ENCODE assay signal across 8 mouse cellular contexts in the genomic region with DNA sequence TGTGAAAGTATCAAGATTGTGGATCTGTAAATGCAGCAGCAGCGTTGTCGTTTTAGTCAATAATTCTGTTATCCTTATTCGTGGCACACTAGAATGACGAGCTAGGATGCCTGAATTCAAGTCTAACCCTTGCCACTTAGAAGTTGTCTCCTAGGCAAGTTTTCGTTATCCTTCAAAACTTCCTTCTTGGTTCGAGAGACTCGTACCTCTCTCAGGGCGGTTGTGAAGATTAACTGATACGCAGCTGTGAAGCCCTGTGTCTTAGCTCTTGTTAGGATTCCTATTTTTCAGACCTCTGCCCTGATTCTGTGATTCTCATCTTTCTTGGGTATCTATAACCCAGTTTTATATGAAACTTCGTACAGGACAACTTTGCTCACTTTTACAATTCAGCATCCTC. TPM values are rescaled to one million over a fixed set of nuclear protein-coding genes. Genes with fewer than 3 reads are reported as not detected.
DNase-seq lines count a peak whose midpoint lies in the region; ATAC-seq and TF ChIP-seq lines count a peak whose summit lies in the region.

No protein-coding gene starts in this region.

- H3K27ac ChIP-seq in kidney, adult 2 months (ENCODE audit: insufficient read depth, low read depth, low read length) = no peak overlapping the region; the same call in 1 of the 2 replicates
- H3K27ac ChIP-seq in brown adipose tissue, adult 24 weeks (replicated peaks; ENCODE audit: low read depth, low read length) = no peak overlapping the region
- H3K27ac ChIP-seq in hindbrain, embryonic 12.5 days = no peak overlapping the region
- no peak overlapping the region for H3K27ac ChIP-seq in midbrain, embryonic 12.5 days (replicated peaks)

- 28% methylated on average over 10 of the region's 10 CpGs for WGBS in kidney, adult 2 months
- WGBS in hindbrain, embryonic 12.5 days = 68% methylated on average over 10 of the region's 10 CpGs
- WGBS in midbrain, embryonic 12.5 days = 61% methylated on average over 10 of the region's 10 CpGs

- H3K36me3 ChIP-seq in kidney, adult 2 months (ENCODE audit: control insufficient read depth, insufficient read depth, low read length) = no peaks in the 10 kb centered on the region; the same call in 1 of the 2 replicates
- 0 out of 2 replicates have a peak, but pooled peaks cover 3% of the 10 kb centered on the region for H3K36me3 ChIP-seq in hindbrain, embryonic 12.5 days
- peaks cover 3% of the 10 kb centered on the region; the same call in 1 of the 2 replicates for H3K36me3 ChIP-seq in midbrain, embryonic 12.5 days

- TF ChIP-seq CTCF in kidney, adult 2 months (conservative IDR thresholded peaks at IDR 0.05; ENCODE audit: insufficient read depth, insufficient read length, low read depth, low read length) = no peak

- no peak for TF ChIP-seq POLR2A in kidney, adult 2 months (IDR thresholded peaks at IDR 0.05; ENCODE audit: low read depth, low read length)

- intact Hi-C loops in left cerebral cortex, postnatal 14 days (cut with DNase I) = no loop called here

- no peaks in the 10 kb centered on the region for H3K9me3 ChIP-seq in hindbrain, embryonic 12.5 days (replicated peaks)
- H3K9me3 ChIP-seq in midbrain, embryonic 12.5 days = no peaks in the 10 kb centered on the region

- peak overlapping the region; percentile 13; the same call in 1 of the 2 replicates for H3K4me3 ChIP-seq in kidney, adult 2 months (ENCODE audit: insufficient read depth, low read depth, low read length)
- H3K4me3 ChIP-seq in brown adipose tissue, adult 24 weeks (ENCODE audit: insufficient read depth, low read depth, low read length) = peak overlapping the region; percentile 95
- peak overlapping the region; percentile 84 for H3K4me3 ChIP-seq in hindbrain, embryonic 12.5 days
- peak overlapping the region; percentile 83 for H3K4me3 ChIP-seq in midbrain, embryonic 12.5 days

- peak overlapping the region; percentile 97 for H3K4me2 ChIP-seq in hindbrain, embryonic 12.5 days (replicated peaks)
- H3K4me2 ChIP-seq in midbrain, embryonic 12.5 days (replicated peaks) = peak overlapping the region; percentile 92

- ATAC-seq in hindbrain, embryonic 12.5 days (ENCODE audit: low FRiP score) = no peak
- no peak for ATAC-seq in midbrain, embryonic 12.5 days (ENCODE audit: low FRiP score, low read depth)

- DNase-seq in kidney, adult 2 months = no peak
- no peak for DNase-seq in kidney, adult 18-20 months
- DNase-seq in left cerebral cortex, postnatal 14 days (ENCODE audit: low spot score in 2 of 2) = no peak
- no peak for DNase-seq in frontal cortex, postnatal 10 days (ENCODE audit: low spot score in 2 of 2)
- DNase-seq in left cerebral cortex, adult 8-10 months (ENCODE audit: low spot score in 2 of 2) = no peak

- no peaks in the 10 kb centered on the region for H3K27me3 ChIP-seq in kidney, adult 2 months (replicated peaks; ENCODE audit: control insufficient read depth, insufficient read depth, low read length)
- H3K27me3 ChIP-seq in hindbrain, embryonic 12.5 days = no peaks in the 10 kb centered on the region
- no peaks in the 10 kb centered on the region for H3K27me3 ChIP-seq in midbrain, embryonic 12.5 days

- peaks cover 8% of the 10 kb centered on the region; the same call in 1 of the 2 replicates for H3K4me1 ChIP-seq in kidney, adult 2 months (ENCODE audit: control insufficient read depth, insufficient read depth, low read length)
- H3K4me1 ChIP-seq in brown adipose tissue, adult 24 weeks (ENCODE audit: control insufficient read depth, insufficient read depth, insufficient read length, low read length) = 0 out of 2 replicates have a peak, but pooled peaks cover 2% of the 10 kb centered on the region
- peaks cover 26% of the 10 kb centered on the region for H3K4me1 ChIP-seq in hindbrain, embryonic 12.5 days
- H3K4me1 ChIP-seq in midbrain, embryonic 12.5 days = peaks cover 32% of the 10 kb centered on the region

- no peak overlapping the region for H3K9ac ChIP-seq in hindbrain, embryonic 12.5 days
- no peak overlapping the region for H3K9ac ChIP-seq in midbrain, embryonic 12.5 days (replicated peaks)

RNA-seq across cellular contexts. Expression of a gene that starts 0.8 kb away (rescaled TPM):
- 15.7 and 15.9 TPM in 2 replicates for polyA plus RNA-seq in kidney, adult 2 months (2012; rRNA removed)
- 14.5 and 17.8 TPM in 2 replicates for polyA plus RNA-seq in brown adipose tissue, adult 24 weeks (2012; ENCODE audit: insufficient read depth, insufficient read length, missing spikeins)
- 28.8 and 32.3 TPM in 2 replicates for polyA plus RNA-seq in hindbrain, embryonic 12.5 days (2016; fragmentation: Nextera tagmentation; extraction: Ambion mirVana)
- polyA plus RNA-seq in midbrain, embryonic 12.5 days (2016; fragmentation: Nextera tagmentation; extraction: Ambion mirVana) = 34.1 TPM in 2 replicates
- total RNA-seq in left cerebral cortex, postnatal 14 days (2021) = 10 to 100 TPM; 57.2 to 58.9 TPM
- 10 to 100 TPM; 62.8 to 67.7 (median 64.3) TPM for total RNA-seq in left cerebral cortex, adult 8-10 months (2022)

RNA-seq across cellular contexts. Expression of a gene that starts 1.1 kb away (rescaled TPM):
- polyA plus RNA-seq in kidney, adult 2 months (2012; rRNA removed) = 22.5 and 29.1 TPM in 2 replicates
- 25.1 and 27.5 TPM in 2 replicates for polyA plus RNA-seq in brown adipose tissue, adult 24 weeks (2012; ENCODE audit: insufficient read depth, insufficient read length, missing spikeins)
- polyA plus RNA-seq in hindbrain, embryonic 12.5 days (2016; fragmentation: Nextera tagmentation; extraction: Ambion mirVana) = 88.4 and 90.1 TPM in 2 replicates
- 96.5 and 99.5 TPM in 2 replicates for polyA plus RNA-seq in midbrain, embryonic 12.5 days (2016; fragmentation: Nextera tagmentation; extraction: Ambion mirVana)
- 10 to 100 TPM; 24.0 to 28.0 TPM for total RNA-seq in left cerebral cortex, postnatal 14 days (2021)
- 10 to 100 TPM; 23.4 to 26.2 (median 24.8) TPM for total RNA-seq in left cerebral cortex, adult 8-10 months (2022)

Comparison
In these comparisons a context has a peak if more than half of its experiments do, and no peak if none do; other contexts are left out.
1. H3K4me3 ChIP-seq: peak in every context shown above with its lines; median percentile 95 in brown adipose tissue, adult 24 weeks; 84 in hindbrain, embryonic 12.5 days; 83 in midbrain, embryonic 12.5 days; 13 in kidney, adult 2 months.